Comparison of ENCODE assay signal across 13 mouse cellular contexts in genomic region chr6:142602772-142603171, GRCm38 (mm10).
"Had no signal": no experiment of that assay in that cellular context is flagged by ENCODE, and none has a peak within 500 bp of the region (broad histone marks: within the 10 kb centered on the region; RNA-seq: fewer than 3 reads in every experiment).

No protein-coding gene starts in this region.

- H3K4me1 ChIP-seq: lung, embryonic 15.5 days; megakaryocyte, embryonic 14.5 days; midbrain, embryonic 13.5 days; midbrain, embryonic 15.5 days; neural tube, embryonic 12.5 days had no signal

- H3K9ac ChIP-seq: lung, embryonic 15.5 days; midbrain, embryonic 13.5 days; midbrain, embryonic 15.5 days; neural tube, embryonic 12.5 days had no signal

- H3K4me3 ChIP-seq: lung, embryonic 15.5 days; megakaryocyte, embryonic 14.5 days; midbrain, embryonic 13.5 days; midbrain, embryonic 15.5 days; neural tube, embryonic 12.5 days had no signal

- DNase-seq: lung, adult 2 months; lung, postnatal 14 days; lung, postnatal 36 days; right cerebral cortex, postnatal 14 days; thymus, adult 18-20 months; thymus, postnatal 14 days; thymus, postnatal 36 days had no signal

- H3K9me3 ChIP-seq: lung, embryonic 15.5 days; megakaryocyte, embryonic 14.5 days; midbrain, embryonic 13.5 days; midbrain, embryonic 15.5 days; neural tube, embryonic 12.5 days had no signal

- H3K36me3 ChIP-seq: lung, embryonic 15.5 days; midbrain, embryonic 13.5 days; midbrain, embryonic 15.5 days; neural tube, embryonic 12.5 days had no signal

- H3K27ac ChIP-seq: lung, embryonic 15.5 days; macrophage; midbrain, embryonic 13.5 days; midbrain, embryonic 15.5 days; neural tube, embryonic 12.5 days had no signal
